Mouse (Mus musculus) embryonic facial prominence, embryonic 13.5 days (tissue): ENCODE results near the gene Oas1g. TPM values are rescaled to one million over a fixed set of nuclear protein-coding genes. Genes with fewer than 3 reads are reported as not detected.
"Not testable (repeated sequence)": the region's sequence is repeated elsewhere in the genome, so short reads cannot be mapped to it uniquely, and the experiment has no call there.

ENCODE experiments used
- ATAC-seq: fragments of 200-750 bp; cut with Nextera tagmentation; 2 replicates; pipeline ENCODE4 v1.8.0; 2017; ENCODE audit warnings: low read depth; ENCODE audit not compliant: insufficient number of reproducible peaks, insufficient read depth, low FRiP score, low TSS enrichment
- H3K27ac ChIP-seq: fragments of 300-500 bp; sonication (generic); 2 replicates; pipeline ENCODE4 v1.5.1; 2015; ENCODE audit warnings: moderate library complexity, mild to moderate bottlenecking, inconsistent platforms
- H3K27me3 ChIP-seq: fragments of 300-500 bp; sonication (generic); 2 replicates; pipeline ENCODE4 v1.6.1; 2015; ENCODE audit warnings: mild to moderate bottlenecking, inconsistent platforms
- H3K36me3 ChIP-seq: fragments of 300-500 bp; sonication (generic); 2 replicates; pipeline ENCODE4 v1.6.1; 2015; ENCODE audit warnings: mild to moderate bottlenecking, inconsistent platforms
- H3K4me1 ChIP-seq: fragments of 300-500 bp; sonication (generic); 2 replicates; pipeline ENCODE4 v1.6.1; 2015; ENCODE audit warnings: inconsistent platforms
- H3K4me2 ChIP-seq: fragments of 300-500 bp; sonication (generic); 2 replicates; pipeline ENCODE4 v1.6.1; 2015; ENCODE audit warnings: moderate library complexity, mild to moderate bottlenecking, inconsistent platforms
- H3K4me3 ChIP-seq: fragments of 300-500 bp; sonication (generic); 2 replicates; pipeline ENCODE4 v1.5.1; 2015; ENCODE audit warnings: mild to moderate bottlenecking, inconsistent platforms
- H3K9ac ChIP-seq: fragments of 300-500 bp; sonication (generic); 2 replicates; pipeline ENCODE4 v1.6.1; 2015; ENCODE audit warnings: mild to moderate bottlenecking, inconsistent platforms
- H3K9me3 ChIP-seq: fragments of 300-500 bp; sonication (generic); 2 replicates; pipeline ENCODE4 v1.6.1; 2016; ENCODE audit warnings: inconsistent platforms
- WGBS: fragments of 180-500 bp; shearing (Covaris S2); methylation state at CpG from one replicate; pipeline ENCODE4 v1.1.7; 2015; ENCODE audit warnings: mixed read lengths; 5-methylcytosine and 5-hydroxymethylcytosine counted together
- polyA plus RNA-seq: library from polyadenylated mRNA; unstranded; fragments of >200 nt; fragmentation: Nextera tagmentation; extraction: Ambion mirVana; gene quantifications from 2 replicates; pipeline ENCODE4 v1.2.1, GENCODE M21; 2015

Oas1g gene
- polyA plus RNA-seq, 1 experiment from 2014 or later = 0.14 TPM

- ATAC-seq = no peak
- Histone ChIP-seq H3K4me2 (no peak overlapping the region), H3K9me3 (no peaks in the 10 kb centered on the region), H3K27ac (no peak overlapping the region), H3K9ac (no peak overlapping the region), H3K4me1 (no peaks in the 10 kb centered on the region), H3K36me3 (no peaks in the 10 kb centered on the region), H3K4me3 (no peak overlapping the region), H3K27me3 (no peaks in the 10 kb centered on the region)
- WGBS = 55% methylated on average over 6 of the region's 6 CpGs
Observed at GRCm38 (mm10) chr5:120887831-120888230, 418 bp upstream of the Oas1g start.

DNA sequence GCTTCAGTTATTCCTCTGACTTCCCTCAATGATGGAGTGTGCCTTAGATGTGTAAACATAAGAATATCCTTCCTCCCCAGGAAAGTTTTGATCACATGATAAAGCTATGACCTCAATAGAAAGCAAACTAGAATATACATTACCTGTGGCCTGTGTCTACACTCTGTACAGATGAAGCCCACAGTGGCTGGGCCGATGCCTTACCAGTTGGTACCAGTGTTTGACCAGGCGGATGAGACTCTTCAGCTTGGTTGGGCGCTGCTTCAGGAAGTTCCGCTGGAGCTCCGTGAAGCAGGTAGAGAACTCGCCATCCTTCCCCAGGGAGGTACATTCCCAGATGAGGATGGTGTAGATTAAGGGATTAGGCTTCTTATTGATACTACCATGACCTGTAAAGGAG, 5.7 kb downstream of the Oas1g start:
- not testable (repeated sequence) for H3K27me3 ChIP-seq, H3K36me3 ChIP-seq, H3K9me3 ChIP-seq, ATAC-seq, H3K4me3 ChIP-seq, H3K9ac ChIP-seq, H3K4me2 ChIP-seq, H3K4me1 ChIP-seq, H3K27ac ChIP-seq
- 90% methylated on average over 6 of the region's 6 CpGs for WGBS

DNA sequence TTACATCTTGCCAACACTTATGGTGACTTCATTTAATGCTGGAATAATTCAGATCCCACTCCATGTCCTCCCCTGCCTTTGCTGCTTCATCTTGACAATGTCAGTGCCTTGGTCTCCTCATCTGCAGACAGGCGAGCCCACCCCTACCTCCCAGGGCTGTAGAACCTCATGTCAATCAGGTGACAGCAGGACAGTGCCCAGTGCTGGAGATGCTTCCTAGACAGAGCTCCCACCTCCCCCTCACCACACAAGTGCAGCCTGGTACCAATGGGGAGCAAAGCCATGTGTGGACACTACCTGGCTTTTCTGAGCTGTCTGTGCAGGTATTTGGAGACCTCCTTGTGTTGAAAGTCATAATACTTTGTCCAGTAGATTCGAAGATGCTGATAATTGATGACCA, 8.6 kb downstream of the Oas1g start:
- not testable (repeated sequence) for H3K27me3 ChIP-seq, ATAC-seq
- WGBS = 68% methylated on average over 2 of the region's 2 CpGs

DNA sequence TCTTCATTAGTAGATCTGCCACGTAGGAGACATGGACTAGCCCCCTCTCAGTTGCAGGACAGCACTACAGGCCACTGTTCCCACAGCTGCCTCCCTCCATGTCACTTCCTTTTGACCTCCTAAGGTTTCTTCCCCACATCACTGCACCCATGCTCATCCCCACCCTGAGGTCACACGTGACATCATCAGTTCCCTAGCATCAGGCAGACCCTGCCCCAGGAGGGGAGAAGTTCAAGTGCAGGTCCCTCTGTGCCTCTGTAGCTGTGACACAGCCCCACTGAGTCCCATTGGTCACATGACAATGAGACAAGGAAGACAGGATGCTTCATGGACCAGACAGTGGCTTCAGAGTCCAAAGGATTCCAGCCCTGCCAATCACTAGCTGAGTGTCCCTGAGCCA, 10.0 kb downstream of the Oas1g start:
- H3K36me3 ChIP-seq, H3K4me3 ChIP-seq, H3K4me1 ChIP-seq, H3K9ac ChIP-seq, H3K9me3 ChIP-seq, H3K27ac ChIP-seq, H3K4me2 ChIP-seq, ATAC-seq, H3K27me3 ChIP-seq: not testable (repeated sequence)
- WGBS = 80% methylated on average over 2 of the region's 2 CpGs

More for the DNA sequence above, 8.6 kb downstream of the Oas1g start:
- H3K4me2 ChIP-seq, H3K4me1 ChIP-seq, H3K4me3 ChIP-seq, H3K27ac ChIP-seq, H3K9me3 ChIP-seq, H3K36me3 ChIP-seq, H3K9ac ChIP-seq: not testable (repeated sequence)

DNA sequence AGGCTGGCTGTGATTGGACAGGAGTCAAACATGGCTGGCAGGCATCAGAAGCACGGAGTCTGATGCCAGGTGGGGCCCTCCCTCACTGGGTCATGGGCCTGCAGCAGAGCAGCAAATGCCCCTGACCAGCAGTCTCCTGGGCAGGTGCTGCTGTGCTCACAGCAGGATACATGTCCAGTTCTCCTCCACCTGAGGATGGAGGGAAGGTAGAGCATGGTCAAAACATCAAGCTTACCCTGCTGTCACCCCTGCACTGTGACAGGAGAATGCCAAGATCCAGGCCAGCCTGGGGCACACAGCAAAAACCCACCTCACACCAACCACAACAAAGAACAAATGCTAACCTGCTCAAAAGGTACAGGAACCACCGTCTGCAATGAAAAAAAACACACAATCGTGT, 10.6 kb downstream of the Oas1g start:
- not testable (repeated sequence) for H3K4me1 ChIP-seq, H3K4me2 ChIP-seq, H3K9ac ChIP-seq, H3K27me3 ChIP-seq, H3K4me3 ChIP-seq, H3K36me3 ChIP-seq, ATAC-seq, H3K9me3 ChIP-seq, H3K27ac ChIP-seq
- 56% methylated on average over 2 of the region's 3 CpGs for WGBS

DNA sequence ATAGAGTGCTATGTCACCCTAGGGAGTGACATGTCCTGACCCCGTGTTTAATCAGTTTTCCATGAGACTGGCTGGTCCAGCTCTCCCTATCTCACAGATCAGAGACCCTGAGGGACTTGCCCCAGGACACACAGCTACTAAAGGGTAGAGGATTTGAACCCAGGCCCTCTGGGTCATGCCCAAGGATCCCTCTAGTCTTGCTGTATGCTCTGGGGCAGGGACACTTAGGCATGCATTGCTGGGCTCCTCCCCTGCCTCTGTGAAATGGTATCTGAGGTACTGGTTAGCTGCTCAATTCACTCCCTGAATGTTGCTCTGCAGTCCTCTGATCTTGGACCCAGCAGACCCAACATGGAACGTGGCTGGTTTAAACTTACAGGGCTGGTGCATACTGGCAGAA, 15.9 kb downstream of the Oas1g start:
- Histone ChIP-seq H3K4me2 (no peak overlapping the region), H3K9ac (no peak overlapping the region), H3K4me3 (no peak overlapping the region), H3K4me1 (no peaks in the 10 kb centered on the region), H3K36me3 (no peaks in the 10 kb centered on the region), H3K27ac (no peak overlapping the region), H3K9me3 (no peaks in the 10 kb centered on the region), H3K27me3 (no peaks in the 10 kb centered on the region)
- WGBS = 65% methylated on average over 2 of the region's 2 CpGs
- ATAC-seq = no peak

DNA sequence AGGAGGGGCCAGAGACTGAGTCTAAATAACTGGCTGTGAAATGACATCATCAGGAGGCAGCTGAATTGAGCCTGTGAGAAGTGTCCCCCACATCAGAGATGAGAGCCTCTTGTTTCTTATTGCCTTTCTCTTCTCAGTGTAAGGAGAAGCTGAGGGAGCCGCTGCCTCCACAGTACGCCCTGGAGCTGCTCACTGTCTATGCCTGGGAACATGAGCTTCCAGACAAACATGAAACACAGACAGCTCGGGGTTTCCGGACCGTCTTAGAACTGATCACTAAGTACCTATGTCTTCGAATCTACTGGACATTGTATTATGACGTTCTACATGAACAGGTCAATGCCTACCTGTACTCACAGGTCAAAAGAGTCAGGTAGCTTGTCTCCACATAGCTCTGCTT, 16.6 kb downstream of the Oas1g start:
- H3K4me2 ChIP-seq = no peak overlapping the region
- H3K4me1 ChIP-seq = no peaks in the 10 kb centered on the region
- no peak overlapping the region for H3K9ac ChIP-seq
- H3K4me3 ChIP-seq = no peak overlapping the region
- H3K36me3 ChIP-seq = no peaks in the 10 kb centered on the region
- WGBS = 73% methylated on average over 7 of the region's 7 CpGs
- H3K27ac ChIP-seq = no peak overlapping the region
- no peak for ATAC-seq
- no peaks in the 10 kb centered on the region for H3K9me3 ChIP-seq
- H3K27me3 ChIP-seq = no peaks in the 10 kb centered on the region

DNA sequence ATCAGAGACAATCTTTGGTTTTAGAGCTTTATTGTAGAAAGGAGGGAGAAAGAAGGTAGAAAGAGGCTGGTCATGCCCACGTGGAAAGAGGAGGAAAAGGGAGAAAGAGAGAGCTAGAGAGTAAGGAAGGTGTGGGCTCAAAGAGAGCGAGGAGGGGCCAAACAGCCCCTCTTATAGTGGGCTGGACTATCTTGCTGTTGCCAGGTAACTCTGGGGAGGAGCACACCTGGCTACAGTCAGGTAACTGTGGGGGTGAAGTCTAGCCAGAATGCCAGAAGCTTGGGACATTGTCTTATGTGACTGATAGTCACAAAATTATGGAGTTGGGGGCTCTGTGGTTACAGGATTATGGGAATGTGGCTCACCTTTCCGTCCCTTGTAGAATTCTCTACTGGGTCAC, 17.3 kb downstream of the Oas1g start:
- WGBS = 48% methylated on average over 3 of the region's 3 CpGs
- no peak for ATAC-seq

DNA sequence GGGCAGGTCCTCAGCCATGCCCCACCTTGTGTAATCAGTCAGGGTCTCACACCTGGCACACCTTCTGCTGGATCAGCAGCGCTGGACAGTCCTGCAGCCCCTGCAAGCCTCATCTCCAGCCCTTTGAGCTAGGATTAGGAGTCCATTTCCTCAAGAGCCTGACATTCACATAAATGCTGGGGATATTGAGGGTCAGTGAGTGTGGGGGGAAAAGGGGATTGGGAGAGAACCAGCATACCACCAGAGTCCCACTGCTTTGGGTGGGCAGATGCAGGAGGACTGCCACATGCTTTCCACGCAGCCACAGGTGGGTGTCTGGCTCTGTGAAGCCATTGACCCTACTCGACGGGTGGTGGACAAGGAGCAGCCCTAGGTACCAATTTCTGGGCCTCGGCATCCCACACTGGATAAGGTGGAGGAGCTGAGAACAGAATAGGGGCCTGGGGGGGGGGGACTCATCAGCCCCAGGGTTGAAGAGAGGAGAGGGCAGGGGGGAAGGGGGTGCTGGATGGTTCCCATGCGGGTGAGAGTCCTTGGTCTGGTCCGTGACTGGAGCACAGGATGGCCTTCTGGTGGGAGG, 17.9 kb downstream of the Oas1g start:
- no peaks in the 10 kb centered on the region for H3K4me1 ChIP-seq
- H3K4me3 ChIP-seq = no peak overlapping the region
- no peak for ATAC-seq
- no peak overlapping the region for H3K27ac ChIP-seq
- no peaks in the 10 kb centered on the region for H3K36me3 ChIP-seq
- H3K9me3 ChIP-seq = no peaks in the 10 kb centered on the region
- no peaks in the 10 kb centered on the region for H3K27me3 ChIP-seq
- H3K4me2 ChIP-seq = no peak overlapping the region
- H3K9ac ChIP-seq = no peak overlapping the region
- WGBS = 84% methylated on average over 7 of the region's 7 CpGs

More for the DNA sequence above, 17.3 kb downstream of the Oas1g start:
- H3K36me3 ChIP-seq = no peaks in the 10 kb centered on the region
- H3K9ac ChIP-seq = no peak overlapping the region
- no peaks in the 10 kb centered on the region for H3K4me1 ChIP-seq
- H3K9me3 ChIP-seq = no peaks in the 10 kb centered on the region
- no peaks in the 10 kb centered on the region for H3K27me3 ChIP-seq
- H3K4me2 ChIP-seq = no peak overlapping the region
- H3K4me3 ChIP-seq = no peak overlapping the region
- no peak overlapping the region for H3K27ac ChIP-seq

GRCm38 (mm10) chr5:120865336-120865860, 22.0 kb downstream of the Oas1g start:
- Histone ChIP-seq H3K4me2 (no peak overlapping the region), H3K36me3 (no peaks in the 10 kb centered on the region), H3K27ac (no peak overlapping the region), H3K4me3 (no peak overlapping the region), H3K9me3 (no peaks in the 10 kb centered on the region), H3K4me1 (no peaks in the 10 kb centered on the region), H3K27me3 (no peaks in the 10 kb centered on the region), H3K9ac (no peak overlapping the region)
- no peak for ATAC-seq
- WGBS = 60% methylated on average over 3 of the region's 3 CpGs

DNA sequence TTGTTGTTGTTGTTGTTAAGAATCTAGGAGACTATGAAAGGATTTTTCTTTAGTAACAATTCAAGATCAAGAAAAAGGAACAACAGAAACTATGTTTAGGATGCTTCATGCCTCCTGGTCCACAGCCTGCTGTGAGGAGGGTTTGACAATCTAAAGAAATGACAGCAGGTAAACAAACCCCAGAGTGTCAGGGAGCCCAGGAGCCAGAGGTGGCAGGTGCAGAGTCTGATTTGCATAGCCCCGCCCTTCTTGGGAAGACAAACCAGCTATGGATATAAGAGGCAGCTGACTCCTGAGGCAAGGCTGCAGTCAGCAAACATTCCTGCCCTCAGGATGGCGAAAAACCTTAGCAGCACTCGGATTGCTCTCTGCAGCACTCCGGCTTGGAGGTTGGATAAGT, 26.3 kb downstream of the Oas1g start, which contains the start of gene Oas1h:
Gene Oas1h, plus strand, starts transcription at position 301 of the 400 bp plus-strand sequence.
- Histone ChIP-seq H3K9me3 (no peaks in the 10 kb centered on the region), H3K36me3 (no peaks in the 10 kb centered on the region), H3K4me1 (no peaks in the 10 kb centered on the region), H3K4me3 (no peak within 1 kb of the TSS), H3K4me2 (no peak within 1 kb of the TSS), H3K27ac (no peak within 1 kb of the TSS), H3K9ac (no peak within 1 kb of the TSS), H3K27me3 (no peaks in the 10 kb centered on the region)
- ATAC-seq = no peak
- whole genome bisulfite sequencing = 50% methylated on average over 4 of the region's 4 CpGs

GRCm38 (mm10) chr5:120859241-120859640, 28.2 kb downstream of the Oas1g start:
- no peak overlapping the region for H3K4me2 ChIP-seq
- WGBS = 72% methylated on average over 2 of the region's 2 CpGs
- ATAC-seq = no peak
- H3K4me3 ChIP-seq = no peak overlapping the region
- no peaks in the 10 kb centered on the region for H3K36me3 ChIP-seq
- no peak overlapping the region for H3K27ac ChIP-seq
- no peaks in the 10 kb centered on the region for H3K27me3 ChIP-seq
- no peaks in the 10 kb centered on the region for H3K4me1 ChIP-seq
- no peak overlapping the region for H3K9ac ChIP-seq
- peaks cover 9% of the 10 kb centered on the region; the same call in 1 of the 2 replicates for H3K9me3 ChIP-seq
